Mouse (Mus musculus): ENCODE results near the gene Hoxa4. TPM values are rescaled to one million over a fixed set of nuclear protein-coding genes. Genes with fewer than 3 reads are reported as not detected.

Gene Hoxa4
- polyA plus RNA-seq, 1 experiment from 2014 or later: 3.1 TPM

GRCm38 (mm10) chr6:52202362-52203120, 11.0 kb upstream of the Hoxa4 start:
- no peaks in the 10 kb centered on the region for H3K9me3 ChIP-seq (ENCODE audit: control insufficient read depth, low read length)
- H3K27ac ChIP-seq (ENCODE audit: low read depth, low read length): peak overlapping the region; percentile 65; the same call in 1 of the 2 replicates
- ATAC-seq (replicated peaks; ENCODE audit: low FRiP score): no peak
- H3K9ac ChIP-seq (ENCODE audit: low read depth, low read length): peak overlapping the region; percentile 67
- H3K36me3 ChIP-seq (ENCODE audit: control insufficient read depth, insufficient read depth, low read length): no peaks in the 10 kb centered on the region
- DNase-seq (ENCODE audit: low spot score): no peak
- peak overlapping the region; percentile 62 for H3K4me3 ChIP-seq (ENCODE audit: low read depth, low read length)
- H3K27me3 ChIP-seq (replicated peaks; ENCODE audit: control insufficient read depth, insufficient read depth, low read length): peaks cover 100% of the 10 kb centered on the region
- no peaks in the 10 kb centered on the region; the same call in 1 of the 2 replicates for H3K4me1 ChIP-seq (replicated peaks; ENCODE audit: control insufficient read depth, insufficient read depth, low read length)
- H3K4me2 ChIP-seq: peak overlapping the region; percentile 73
- 6% methylated on average over 22 of the region's 22 CpGs for WGBS

GRCm38 (mm10) chr6:52201269-52201668, 9.7 kb upstream of the Hoxa4 start:
- 36% methylated on average over 1 of the region's 1 CpGs for WGBS
- peaks cover 2% of the 10 kb centered on the region; the same call in 1 of the 2 replicates for H3K4me1 ChIP-seq (replicated peaks; ENCODE audit: control insufficient read depth, insufficient read depth, low read length)
- H3K9me3 ChIP-seq (ENCODE audit: control insufficient read depth, low read length): no peaks in the 10 kb centered on the region
- H3K36me3 ChIP-seq (ENCODE audit: control insufficient read depth, insufficient read depth, low read length): no peaks in the 10 kb centered on the region
- ATAC-seq (replicated peaks; ENCODE audit: low FRiP score) (no peak), DNase-seq (ENCODE audit: low spot score) (no peak)
- H3K4me2 ChIP-seq: peak overlapping the region; percentile 35
- no peak overlapping the region for H3K4me3 ChIP-seq (ENCODE audit: low read depth, low read length)
- H3K27ac ChIP-seq (ENCODE audit: low read depth, low read length): no peak overlapping the region
- peaks cover 100% of the 10 kb centered on the region for H3K27me3 ChIP-seq (replicated peaks; ENCODE audit: control insufficient read depth, insufficient read depth, low read length)
- H3K9ac ChIP-seq (ENCODE audit: low read depth, low read length): no peak overlapping the region; the same call in 1 of the 2 replicates

GRCm38 (mm10) chr6:52200751-52201250, 9.2 kb upstream of the Hoxa4 start:
- 26% methylated on average over 10 of the region's 10 CpGs for WGBS
- no peak overlapping the region for H3K27ac ChIP-seq (ENCODE audit: low read depth, low read length)
- no peak for DNase-seq (ENCODE audit: low spot score)
- H3K4me1 ChIP-seq (replicated peaks; ENCODE audit: control insufficient read depth, insufficient read depth, low read length): 0 out of 2 replicates have a peak, but pooled peaks cover 3% of the 10 kb centered on the region
- peak overlapping the region; percentile 1; the same call in 1 of the 2 replicates for H3K9ac ChIP-seq (ENCODE audit: low read depth, low read length)
- H3K4me2 ChIP-seq: peak overlapping the region; percentile 42
- peaks cover 100% of the 10 kb centered on the region for H3K27me3 ChIP-seq (replicated peaks; ENCODE audit: control insufficient read depth, insufficient read depth, low read length)
- no peaks in the 10 kb centered on the region for H3K9me3 ChIP-seq (ENCODE audit: control insufficient read depth, low read length)
- H3K36me3 ChIP-seq (ENCODE audit: control insufficient read depth, insufficient read depth, low read length): no peaks in the 10 kb centered on the region
- no peak overlapping the region for H3K4me3 ChIP-seq (ENCODE audit: low read depth, low read length)
- no peak for ATAC-seq (replicated peaks; ENCODE audit: low FRiP score)

- Histone ChIP-seq H3K4me2 (peak overlapping the region; percentile 42; the same call in 1 of the 2 replicates), H3K4me1 (replicated peaks; ENCODE audit: control insufficient read depth, insufficient read depth, low read length) (0 out of 2 replicates have a peak, but pooled peaks cover 3% of the 10 kb centered on the region), H3K9me3 (ENCODE audit: control insufficient read depth, low read length) (no peaks in the 10 kb centered on the region), H3K4me3 (ENCODE audit: low read depth, low read length) (no peak overlapping the region), H3K27me3 (replicated peaks; ENCODE audit: control insufficient read depth, insufficient read depth, low read length) (peaks cover 100% of the 10 kb centered on the region), H3K9ac (ENCODE audit: low read depth, low read length) (peak overlapping the region; percentile 1; the same call in 1 of the 2 replicates), H3K36me3 (ENCODE audit: control insufficient read depth, insufficient read depth, low read length) (no peaks in the 10 kb centered on the region), H3K27ac (ENCODE audit: low read depth, low read length) (no peak overlapping the region)
- ATAC-seq (replicated peaks; ENCODE audit: low FRiP score) (no peak), DNase-seq (ENCODE audit: low spot score) (no peak)
- 13% methylated on average over 30 of the region's 30 CpGs for WGBS
These were observed 8.7 kb upstream of the Hoxa4 start for GRCm38 (mm10) chr6:52200073-52200750.

GRCm38 (mm10) chr6:52197271-52197670, 5.7 kb upstream of the Hoxa4 start:
- no peak for ATAC-seq (replicated peaks; ENCODE audit: low FRiP score)
- H3K4me1 ChIP-seq (replicated peaks; ENCODE audit: control insufficient read depth, insufficient read depth, low read length): peaks cover 7% of the 10 kb centered on the region; the same call in 1 of the 2 replicates
- H3K4me3 ChIP-seq (ENCODE audit: low read depth, low read length): no peak overlapping the region
- no peaks in the 10 kb centered on the region for H3K36me3 ChIP-seq (ENCODE audit: control insufficient read depth, insufficient read depth, low read length)
- 6% methylated on average over 10 of the region's 10 CpGs for WGBS
- no peaks in the 10 kb centered on the region for H3K9me3 ChIP-seq (ENCODE audit: control insufficient read depth, low read length)
- no peak for DNase-seq (ENCODE audit: low spot score)
- peaks cover 99% of the 10 kb centered on the region for H3K27me3 ChIP-seq (replicated peaks; ENCODE audit: control insufficient read depth, insufficient read depth, low read length)
- no peak overlapping the region; the same call in 1 of the 2 replicates for H3K9ac ChIP-seq (ENCODE audit: low read depth, low read length)
- H3K27ac ChIP-seq (ENCODE audit: low read depth, low read length): peak overlapping the region; percentile 34; the same call in 1 of the 2 replicates
- peak overlapping the region; percentile 15; the same call in 1 of the 2 replicates for H3K4me2 ChIP-seq

GRCm38 (mm10) chr6:52196811-52197210, 5.3 kb upstream of the Hoxa4 start:
- H3K4me2 ChIP-seq: peak overlapping the region; percentile 15; the same call in 1 of the 2 replicates
- 10% methylated on average over 9 of the region's 9 CpGs for WGBS
- H3K36me3 ChIP-seq (ENCODE audit: control insufficient read depth, insufficient read depth, low read length): no peaks in the 10 kb centered on the region
- peaks cover 99% of the 10 kb centered on the region for H3K27me3 ChIP-seq (replicated peaks; ENCODE audit: control insufficient read depth, insufficient read depth, low read length)
- H3K27ac ChIP-seq (ENCODE audit: low read depth, low read length): peak overlapping the region; percentile 34; the same call in 1 of the 2 replicates
- no peak overlapping the region for H3K4me3 ChIP-seq (ENCODE audit: low read depth, low read length)
- H3K4me1 ChIP-seq (replicated peaks; ENCODE audit: control insufficient read depth, insufficient read depth, low read length): peaks cover 12% of the 10 kb centered on the region; the same call in 1 of the 2 replicates
- no peaks in the 10 kb centered on the region for H3K9me3 ChIP-seq (ENCODE audit: control insufficient read depth, low read length)
- ATAC-seq (replicated peaks; ENCODE audit: low FRiP score) (no peak), DNase-seq (ENCODE audit: low spot score) (no peak)
- no peak overlapping the region for H3K9ac ChIP-seq (ENCODE audit: low read depth, low read length)

GRCm38 (mm10) chr6:52194690-52195089, 3.1 kb upstream of the Hoxa4 start:
- H3K4me2 ChIP-seq: no peak overlapping the region
- H3K4me1 ChIP-seq (replicated peaks; ENCODE audit: control insufficient read depth, insufficient read depth, low read length): peaks cover 15% of the 10 kb centered on the region; the same call in 1 of the 2 replicates
- no peak overlapping the region; the same call in 1 of the 2 replicates for H3K4me3 ChIP-seq (ENCODE audit: low read depth, low read length)
- no peaks in the 10 kb centered on the region for H3K36me3 ChIP-seq (ENCODE audit: control insufficient read depth, insufficient read depth, low read length)
- no peak for ATAC-seq (replicated peaks; ENCODE audit: low FRiP score)
- no peaks in the 10 kb centered on the region for H3K9me3 ChIP-seq (ENCODE audit: control insufficient read depth, low read length)
- 10% methylated on average over 10 of the region's 10 CpGs for WGBS
- no peak for DNase-seq (ENCODE audit: low spot score)
- peaks cover 99% of the 10 kb centered on the region for H3K27me3 ChIP-seq (replicated peaks; ENCODE audit: control insufficient read depth, insufficient read depth, low read length)
- H3K27ac ChIP-seq (ENCODE audit: low read depth, low read length): peak overlapping the region; percentile 16; the same call in 1 of the 2 replicates
- H3K9ac ChIP-seq (ENCODE audit: low read depth, low read length): no peak overlapping the region

GRCm38 (mm10) chr6:52191860-52192550, 452 bp upstream of the Hoxa4 start:
- DNase-seq (ENCODE audit: low spot score) (peak; percentile 80), ATAC-seq (replicated peaks; ENCODE audit: low FRiP score) (peak; percentile 54)
- Histone ChIP-seq H3K27me3 (replicated peaks; ENCODE audit: control insufficient read depth, insufficient read depth, low read length) (peaks cover 99% of the 10 kb centered on the region), H3K4me3 (ENCODE audit: low read depth, low read length) (peak overlapping the region; percentile 48), H3K4me1 (replicated peaks; ENCODE audit: control insufficient read depth, insufficient read depth, low read length) (peaks cover 15% of the 10 kb centered on the region; the same call in 1 of the 2 replicates), H3K4me2 (peak overlapping the region; percentile 78), H3K27ac (ENCODE audit: low read depth, low read length) (peak overlapping the region; percentile 63), H3K9me3 (ENCODE audit: control insufficient read depth, low read length) (no peaks in the 10 kb centered on the region), H3K36me3 (ENCODE audit: control insufficient read depth, insufficient read depth, low read length) (no peaks in the 10 kb centered on the region), H3K9ac (ENCODE audit: low read depth, low read length) (peak overlapping the region; percentile 35)
- WGBS: 2% methylated on average over 32 of the region's 55 CpGs
